Mouse (Mus musculus) gastrocnemius, postnatal 14 days (tissue): Measurements from ENCODE around the gene Mlc1. TPM values are rescaled to one million over a fixed set of nuclear protein-coding genes. Genes with fewer than 3 reads are reported as not detected.

Experiments
- DNase-seq: peaks from one replicate; pipeline ENCODE4 v3.0.0; 2021; ENCODE audit warnings: mixed read lengths
- intact Hi-C: fragments of 180-260 bp; cut with DNase I; formaldehyde crosslinking; loops from one replicate; pipeline ENCODE4 v1.15.1; 2025; ENCODE audit warnings: low total_unique reads
- total RNA-seq, 2 experiments: library from RNA; stranded (reverse); gene quantifications; 2 replicates each; pipeline ENCODE4 v1.2.3; 2021

Gene Mlc1
- total RNA-seq, 2 experiments from 2014 or later: 0.10 to 0.11 TPM

GRCm38 (mm10) chr15:88943896-88944551 lies 34.8 kb downstream of the Mlc1 start:
- intact Hi-C loops: no loop called here

GRCm38 (mm10) chr15:88942783-88943182 lies 36.0 kb downstream of the Mlc1 start:
- DNase-seq: no peak
- intact Hi-C loops: no loop called here

More at GRCm38 (mm10) chr15:88943896-88944551, 34.8 kb downstream of the Mlc1 start:
- DNase-seq: no peak

GRCm38 (mm10) chr15:88937291-88937650 lies 41.5 kb downstream of the Mlc1 start:
- intact Hi-C loops: no loop called here
- DNase-seq: no peak

GRCm38 (mm10) chr15:88936619-88937290 lies 42.1 kb downstream of the Mlc1 start:
- intact Hi-C loops: no loop called here
- no peak for DNase-seq

GRCm38 (mm10) chr15:88934141-88934540 lies 44.7 kb downstream of the Mlc1 start:
- no peak for DNase-seq
- intact Hi-C loops: no loop called here

- intact Hi-C loops: no loop called here
Observed at GRCm38 (mm10) chr15:88932667-88933066, 46.1 kb downstream of the Mlc1 start.

GRCm38 (mm10) chr15:88921992-88922310 lies 56.9 kb downstream of the Mlc1 start:
- DNase-seq: no peak
- intact Hi-C loops: loop anchor here (2.0 kb wide), 1 partner anchor 93 kb away; no protein-coding TSS in a partner anchor

More at GRCm38 (mm10) chr15:88932667-88933066, 46.1 kb downstream of the Mlc1 start:
- no peak for DNase-seq

- DNase-seq: peak; percentile 59
- intact Hi-C loops: loop anchor here (2.0 kb wide), 1 partner anchor 93 kb away; no protein-coding TSS in a partner anchor
Observed at GRCm38 (mm10) chr15:88921131-88921991, 57.4 kb downstream of the Mlc1 start.

GRCm38 (mm10) chr15:88920065-88920464 lies 58.7 kb downstream of the Mlc1 start:
- intact Hi-C loops: loop anchor here (2.0 kb wide), 1 partner anchor 91 kb away; no protein-coding TSS in a partner anchor

GRCm38 (mm10) chr15:88919328-88919727 lies 59.5 kb downstream of the Mlc1 start:
- intact Hi-C loops: loop anchor here (5.0 kb wide), 1 partner anchor 42 kb away; no protein-coding TSS in a partner anchor
- no peak for DNase-seq

More at GRCm38 (mm10) chr15:88920065-88920464, 58.7 kb downstream of the Mlc1 start:
- DNase-seq: no peak

GRCm38 (mm10) chr15:88917126-88917525 lies 61.7 kb downstream of the Mlc1 start:
- no peak for DNase-seq
- intact Hi-C loops: loop anchor here (5.0 kb wide), 1 partner anchor 40 kb away; no protein-coding TSS in a partner anchor

- intact Hi-C loops: loop anchor here (5.0 kb wide), 1 partner anchor 39 kb away; no protein-coding TSS in a partner anchor
- DNase-seq: no peak
Observed at GRCm38 (mm10) chr15:88916366-88916765, 62.4 kb downstream of the Mlc1 start.

- DNase-seq: no peak
- intact Hi-C loops: loop anchor here (5.0 kb wide), 1 partner anchor 38 kb away; no protein-coding TSS in a partner anchor
Observed at GRCm38 (mm10) chr15:88915046-88915445, 63.8 kb downstream of the Mlc1 start.

- intact Hi-C loops: no loop called here
- no peak for DNase-seq
Observed at GRCm38 (mm10) chr15:88906347-88906746, 72.5 kb downstream of the Mlc1 start.

Other genes with a start within 250 kb of the Mlc1 start
- gene Brd1, start 244.8 kb downstream of the Mlc1 start, total RNA-seq: 10 to 100 TPM; 21.3 to 22.6 TPM
- 1 to 10 TPM; 5.8 to 8.1 TPM for gene Zbed4, start 227.3 kb downstream of the Mlc1 start, total RNA-seq
- gene Alg12, start 159.7 kb downstream of the Mlc1 start, total RNA-seq: 1 to 10 TPM; 4.9 to 5.4 TPM
- 10 to 100 TPM in 1 of 2 experiments, 1 to 10 TPM in 1; 8.9 to 11.4 TPM for gene Creld2, start 159.4 kb downstream of the Mlc1 start, total RNA-seq
- gene Pim3, start 116.8 kb downstream of the Mlc1 start, total RNA-seq: 10 to 100 TPM; 13.4 to 26.0 TPM
- not detected for gene Ttll8, start 24.6 kb downstream of the Mlc1 start, total RNA-seq
- gene Mov10l1, start 3.9 kb upstream of the Mlc1 start, total RNA-seq: not detected
- gene Panx2, start 80.7 kb upstream of the Mlc1 start, total RNA-seq: under 1 TPM in 1 of 2 experiments, not detected in 1; 0.27 TPM
- 10 to 100 TPM; 20.4 to 23.6 TPM for gene Trabd, start 96.1 kb upstream of the Mlc1 start, total RNA-seq
- 10 to 100 TPM in 1 of 2 experiments, 1 to 10 TPM in 1; 9.8 to 10.1 TPM for gene Selenoo, start 110.1 kb upstream of the Mlc1 start, total RNA-seq
- 1 to 10 TPM; 7.2 to 7.3 TPM for gene Tubgcp6, start 144.1 kb upstream of the Mlc1 start, total RNA-seq
- 1 to 10 TPM; 5.6 to 6.2 TPM for gene Hdac10, start 149.7 kb upstream of the Mlc1 start, total RNA-seq
- 100 to 1,000 TPM in 1 of 2 experiments, 10 to 100 TPM in 1; 91.5 to 104 TPM for gene Mapk12, start 161.7 kb upstream of the Mlc1 start, total RNA-seq
- gene Mapk11, start 170.6 kb upstream of the Mlc1 start, total RNA-seq: 1 to 10 TPM; 1.7 TPM
- gene Plxnb2, start 201.8 kb upstream of the Mlc1 start, total RNA-seq: 10 to 100 TPM; 20.9 to 23.8 TPM
- 1 to 10 TPM; 4.1 to 5.4 TPM for gene Dennd6b, start 217.5 kb upstream of the Mlc1 start, total RNA-seq
- 10 to 100 TPM; 56.2 to 57.3 TPM for gene Ppp6r2, start 232.5 kb upstream of the Mlc1 start, total RNA-seq